Mouse (Mus musculus): ENCODE measurements at regions not wholly inside any gene's neighbourhood (a gene's known extent, or its start where the extent isn't known, plus 50 kb on each side); places are given as distances from the start of the nearest gene placed in this dataset.

DNA sequence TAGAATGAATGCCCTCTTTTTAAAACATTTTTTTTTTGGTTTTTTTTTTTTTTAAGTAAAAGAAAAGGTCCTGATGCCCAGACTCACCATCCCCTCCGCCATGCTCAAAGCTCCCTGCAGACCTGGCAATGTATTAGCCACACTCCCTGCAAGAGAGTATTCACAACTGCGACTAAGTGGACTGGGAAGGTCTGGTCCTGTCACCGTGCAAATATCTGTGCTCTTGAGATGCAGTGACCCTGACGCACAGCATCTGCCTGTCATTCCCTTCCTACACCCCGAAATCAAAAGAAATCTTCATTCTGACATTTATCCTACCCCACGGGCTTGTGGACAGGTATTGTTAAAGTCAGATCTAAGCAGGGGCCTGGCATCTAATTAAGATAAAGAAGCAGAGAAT lies 95.4 kb upstream of the Dio3 start:
- TF ChIP-seq CTCF (IDR thresholded peaks at IDR 0.05; ENCODE audit: low read depth) (no peak), EP300 (optimal IDR thresholded peaks at IDR 0.05) (no peak)

Data from stomach, postnatal 0 days (tissue).